Mouse (Mus musculus) adrenal gland, adult 18-20 months (tissue): ENCODE results near the gene Cyp2g1. TPM values are rescaled to one million over a fixed set of nuclear protein-coding genes. Genes with fewer than 3 reads are reported as not detected.

Experiments
- total RNA-seq, 2 experiments: library from RNA; stranded (reverse); gene quantifications; 1 replicate in 1 of 2; 2 replicates in 1 of 2; pipeline ENCODE4 v1.2.3; 2021

Cyp2g1 gene
- total RNA-seq, 2 experiments from 2014 or later = not detected

Other genes with a start within 250 kb of the Cyp2g1 start
- not detected for gene Vmn1r185, start 190.4 kb upstream of the Cyp2g1 start, total RNA-seq
- not detected for gene Cyp2b23, start 122.5 kb upstream of the Cyp2g1 start, total RNA-seq
- not detected for gene Cyp2b19, start 51.8 kb upstream of the Cyp2g1 start, total RNA-seq
- 1 to 10 TPM in 1 of 2 experiments, not detected in 1; 1.3 TPM for gene Cyp2a5, start 26.4 kb downstream of the Cyp2g1 start, total RNA-seq
- gene Cyp2a22, start 130.5 kb downstream of the Cyp2g1 start, total RNA-seq = not detected
- gene Cyp2a12, start 220.2 kb downstream of the Cyp2g1 start, total RNA-seq = 1 to 10 TPM in 1 of 2 experiments, not detected in 1; 1.3 TPM